Mouse (Mus musculus): Measurements from ENCODE around the gene Hipk3. TPM values are rescaled to one million over a fixed set of nuclear protein-coding genes. Genes with fewer than 3 reads are reported as not detected.
A peak's percentile ranks its signal among the peaks of the same experiment; 100 is the strongest.

Hipk3 gene
- polyA plus RNA-seq, 1 experiment from 2014 or later: 8.8 TPM

DNA sequence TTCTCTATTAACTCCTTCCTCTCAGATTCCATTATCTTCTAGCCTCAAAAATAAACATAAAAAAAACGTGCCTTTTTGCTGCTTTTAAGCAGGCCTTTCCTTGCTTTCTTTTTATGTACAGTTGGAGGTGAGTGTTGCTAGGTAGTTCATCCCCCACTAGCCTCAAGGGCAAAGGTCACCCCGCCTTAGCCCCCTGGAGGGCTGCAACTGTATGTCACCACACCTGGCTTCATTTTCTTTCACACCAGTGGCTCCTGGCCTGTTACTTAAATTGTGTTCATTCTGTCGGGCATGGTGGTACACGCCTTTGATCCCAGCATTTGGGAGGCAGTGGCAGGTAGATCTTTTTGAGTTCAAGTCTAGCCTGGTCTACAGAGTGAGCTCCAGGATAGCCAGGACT, 51.9 kb downstream of the Hipk3 start:
- Histone ChIP-seq H3K27ac (replicated peaks) (no peak overlapping the region), H3K9ac (ENCODE audit: low read length) (no peak overlapping the region), H3K4me1 (replicated peaks; ENCODE audit: control insufficient read depth, insufficient read depth) (no peaks in the 10 kb centered on the region), H3K9me3 (ENCODE audit: control insufficient read depth, low read length) (no peaks in the 10 kb centered on the region), H3K4me3 (ENCODE audit: low read depth, low read length) (no peak overlapping the region), H3K4me2 (replicated peaks; ENCODE audit: low read depth) (no peak overlapping the region), H3K27me3 (ENCODE audit: control insufficient read depth, insufficient read depth, low read length) (no peaks in the 10 kb centered on the region), H3K36me3 (ENCODE audit: control insufficient read depth, insufficient read depth, low read length) (peaks cover 8% of the 10 kb centered on the region; the same call in 1 of the 2 replicates)
- DNase-seq (ENCODE audit: low spot score) (no peak), ATAC-seq (ENCODE audit: low FRiP score, low TSS enrichment) (no peak)
- WGBS: 56% methylated on average over 4 of the region's 4 CpGs
- TF ChIP-seq CTCF (IDR thresholded peaks at IDR 0.05; ENCODE audit: low read depth): no peak
- no peak for TF ChIP-seq EP300 (optimal IDR thresholded peaks at IDR 0.05)

GRCm38 (mm10) chr2:104436226-104436625, 58.0 kb downstream of the Hipk3 start:
- Histone ChIP-seq H3K27ac (replicated peaks) (no peak overlapping the region), H3K4me2 (replicated peaks; ENCODE audit: low read depth) (no peak overlapping the region), H3K4me1 (replicated peaks; ENCODE audit: control insufficient read depth, insufficient read depth) (no peaks in the 10 kb centered on the region), H3K27me3 (ENCODE audit: control insufficient read depth, insufficient read depth, low read length) (no peaks in the 10 kb centered on the region), H3K9ac (ENCODE audit: low read length) (no peak overlapping the region), H3K36me3 (ENCODE audit: control insufficient read depth, insufficient read depth, low read length) (peaks cover 24% of the 10 kb centered on the region), H3K4me3 (ENCODE audit: low read depth, low read length) (no peak overlapping the region), H3K9me3 (ENCODE audit: control insufficient read depth, low read length) (no peaks in the 10 kb centered on the region)
- DNase-seq (ENCODE audit: low spot score): no peak
- TF ChIP-seq EP300 (optimal IDR thresholded peaks at IDR 0.05) (no peak), CTCF (IDR thresholded peaks at IDR 0.05; ENCODE audit: low read depth) (no peak)
- 78% methylated on average over 3 of the region's 3 CpGs for WGBS
- ATAC-seq (ENCODE audit: low FRiP score, low TSS enrichment): no peak

GRCm38 (mm10) chr2:104431067-104431466, 63.2 kb downstream of the Hipk3 start:
- H3K4me1 ChIP-seq (replicated peaks; ENCODE audit: control insufficient read depth, insufficient read depth): no peaks in the 10 kb centered on the region
- no peak for DNase-seq (ENCODE audit: low spot score)
- peaks cover 30% of the 10 kb centered on the region for H3K36me3 ChIP-seq (ENCODE audit: control insufficient read depth, insufficient read depth, low read length)
- no peak overlapping the region for H3K27ac ChIP-seq (replicated peaks)
- TF ChIP-seq CTCF (IDR thresholded peaks at IDR 0.05; ENCODE audit: low read depth) (no peak), EP300 (optimal IDR thresholded peaks at IDR 0.05) (no peak)
- H3K4me3 ChIP-seq (ENCODE audit: low read depth, low read length): no peak overlapping the region
- no peaks in the 10 kb centered on the region for H3K27me3 ChIP-seq (ENCODE audit: control insufficient read depth, insufficient read depth, low read length)
- no peaks in the 10 kb centered on the region for H3K9me3 ChIP-seq (ENCODE audit: control insufficient read depth, low read length)
- no peak overlapping the region for H3K4me2 ChIP-seq (replicated peaks; ENCODE audit: low read depth)
- WGBS: 91% methylated on average over 6 of the region's 6 CpGs
- no peak overlapping the region for H3K9ac ChIP-seq (ENCODE audit: low read length)
- ATAC-seq (ENCODE audit: low FRiP score, low TSS enrichment): no peak

DNA sequence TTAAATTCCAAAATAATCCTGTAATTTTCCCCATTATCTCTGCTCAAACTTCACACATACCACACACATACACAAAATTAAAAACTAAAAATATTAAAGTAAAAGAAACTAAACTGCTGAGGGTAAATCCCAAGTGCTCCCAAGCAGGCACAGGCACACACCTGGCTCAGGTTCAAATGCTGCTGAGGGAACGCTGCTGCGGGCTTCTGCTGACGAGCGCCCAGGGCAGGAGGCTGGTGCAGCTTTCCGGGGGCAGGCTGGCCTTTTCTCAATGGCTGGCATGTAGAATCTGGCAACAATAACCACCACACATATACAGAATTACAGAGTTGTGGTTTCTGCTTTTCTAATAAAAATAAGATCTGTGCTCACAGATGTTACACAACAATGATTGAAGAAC, 63.7 kb downstream of the Hipk3 start:
- Histone ChIP-seq H3K4me3 (ENCODE audit: low read depth, low read length) (no peak overlapping the region), H3K9ac (ENCODE audit: low read length) (no peak overlapping the region), H3K27me3 (ENCODE audit: control insufficient read depth, insufficient read depth, low read length) (no peaks in the 10 kb centered on the region), H3K36me3 (ENCODE audit: control insufficient read depth, insufficient read depth, low read length) (peaks cover 27% of the 10 kb centered on the region), H3K4me2 (replicated peaks; ENCODE audit: low read depth) (no peak overlapping the region), H3K9me3 (ENCODE audit: control insufficient read depth, low read length) (no peaks in the 10 kb centered on the region), H3K4me1 (replicated peaks; ENCODE audit: control insufficient read depth, insufficient read depth) (no peaks in the 10 kb centered on the region), H3K27ac (replicated peaks) (no peak overlapping the region)
- 85% methylated on average over 5 of the region's 5 CpGs for WGBS
- TF ChIP-seq CTCF (IDR thresholded peaks at IDR 0.05; ENCODE audit: low read depth): no peak
- DNase-seq (ENCODE audit: low spot score): no peak
- ATAC-seq (ENCODE audit: low FRiP score, low TSS enrichment): no peak

- DNase-seq (ENCODE audit: low spot score): no peak
- Histone ChIP-seq H3K27ac (replicated peaks) (no peak overlapping the region), H3K4me2 (replicated peaks; ENCODE audit: low read depth) (no peak overlapping the region), H3K4me1 (replicated peaks; ENCODE audit: control insufficient read depth, insufficient read depth) (no peaks in the 10 kb centered on the region), H3K4me3 (ENCODE audit: low read depth, low read length) (no peak overlapping the region), H3K36me3 (ENCODE audit: control insufficient read depth, insufficient read depth, low read length) (peaks cover 11% of the 10 kb centered on the region), H3K9ac (ENCODE audit: low read length) (no peak overlapping the region), H3K9me3 (ENCODE audit: control insufficient read depth, low read length) (no peaks in the 10 kb centered on the region), H3K27me3 (ENCODE audit: control insufficient read depth, insufficient read depth, low read length) (no peaks in the 10 kb centered on the region)
- TF ChIP-seq EP300 (optimal IDR thresholded peaks at IDR 0.05) (no peak), CTCF (IDR thresholded peaks at IDR 0.05; ENCODE audit: low read depth) (no peak)
- no peak for ATAC-seq (ENCODE audit: low FRiP score, low TSS enrichment)
- 74% methylated on average over 3 of the region's 3 CpGs for WGBS
These were observed 68.1 kb downstream of the Hipk3 start for GRCm38 (mm10) chr2:104426112-104426511.

GRCm38 (mm10) chr2:104422230-104422629, 72.0 kb downstream of the Hipk3 start:
- Histone ChIP-seq H3K4me3 (ENCODE audit: low read depth, low read length) (no peak overlapping the region), H3K27ac (replicated peaks) (no peak overlapping the region), H3K27me3 (ENCODE audit: control insufficient read depth, insufficient read depth, low read length) (no peaks in the 10 kb centered on the region), H3K4me1 (replicated peaks; ENCODE audit: control insufficient read depth, insufficient read depth) (no peaks in the 10 kb centered on the region), H3K9me3 (ENCODE audit: control insufficient read depth, low read length) (no peaks in the 10 kb centered on the region), H3K4me2 (replicated peaks; ENCODE audit: low read depth) (no peak overlapping the region), H3K36me3 (ENCODE audit: control insufficient read depth, insufficient read depth, low read length) (peaks cover 2% of the 10 kb centered on the region; the same call in 1 of the 2 replicates), H3K9ac (ENCODE audit: low read length) (no peak overlapping the region)
- no peak for ATAC-seq (ENCODE audit: low FRiP score, low TSS enrichment)
- WGBS: 10% methylated on average over 1 of the region's 1 CpGs
- no peak for TF ChIP-seq EP300 (optimal IDR thresholded peaks at IDR 0.05)
- TF ChIP-seq CTCF (IDR thresholded peaks at IDR 0.05; ENCODE audit: low read depth): peak; percentile 84
- no peak for DNase-seq (ENCODE audit: low spot score)
